Mouse (Mus musculus): ENCODE measurements at regions not wholly inside any gene's neighbourhood (a gene's known extent, or its start where the extent isn't known, plus 50 kb on each side); places are given as distances from the start of the nearest gene placed in this dataset.
"Not testable (repeated sequence)": the region's sequence is repeated elsewhere in the genome, so short reads cannot be mapped to it uniquely, and the experiment has no call there.

GRCm38 (mm10) chr14:52824005-52824404, 328.5 kb upstream of the Olfr1507 start:
- TF ChIP-seq POLR2A (IDR thresholded peaks at IDR 0.05; ENCODE audit: control insufficient read depth, low read depth, low read length); CTCF (IDR thresholded peaks at IDR 0.05; ENCODE audit: control insufficient read depth, insufficient read depth, insufficient replicate concordance, low read depth, low read length): not testable (repeated sequence)

Measured in testis, adult 2 months (tissue).